Mouse (Mus musculus) ES-E14 (cell line): ENCODE data around the gene Dus1l.

Experiments used
- CHD2 ChIP-seq: IDR thresholded peaks from 2 replicates; pipeline ENCODE4 v1.6.1; 2014; ENCODE audit warnings: mild to moderate bottlenecking, low read depth, low read length, inconsistent platforms
- HCFC1 ChIP-seq: IDR thresholded peaks from 2 replicates; pipeline ENCODE4 v1.6.1; 2012; ENCODE audit warnings: low read length, inconsistent platforms, borderline replicate concordance; ENCODE audit not compliant: insufficient read depth
- MAFK ChIP-seq: IDR thresholded peaks from 2 replicates; pipeline ENCODE4 v1.6.1; 2014; ENCODE audit warnings: mild to moderate bottlenecking, low read depth, low read length, inconsistent platforms; ENCODE audit not compliant: insufficient read depth
- ZC3H11A ChIP-seq: IDR thresholded peaks from 2 replicates; pipeline ENCODE4 v1.6.1; 2012; ENCODE audit warnings: low read depth, mild to moderate bottlenecking, inconsistent platforms, low read length, borderline replicate concordance
- ZNF384 ChIP-seq: IDR thresholded peaks from 2 replicates; pipeline ENCODE4 v1.6.1; 2012; ENCODE audit warnings: low read depth, low read length, inconsistent platforms

GRCm38 (mm10) chr11:120825289-120825863, 29.2 kb upstream of the Dus1l start:
- TF ChIP-seq HCFC1 (no peak), CHD2 (no peak), MAFK (no peak), ZC3H11A (no peak), ZNF384 (no peak)
